Mouse (Mus musculus): ENCODE data around the gene Gm13285.
"Not testable (repeated sequence)": the region's sequence is repeated elsewhere in the genome, so short reads cannot be mapped to it uniquely, and the experiment has no call there.

Gene Gm13285

GRCm38 (mm10) chr4:88797097-88797496 lies 2.4 kb upstream of the Gm13285 start, which contains the start of gene Gm13279:
Gene Gm13279 (plus strand): TSS chr4:88797397.
- not testable (repeated sequence) for DNase-seq

- not testable (repeated sequence) for DNase-seq
Measured at GRCm38 (mm10) chr4:88802954-88803353, 3.5 kb downstream of the Gm13285 start, which contains the start of gene Gm13287. Gene Gm13287 (plus strand): TSS chr4:88803254.

- DNase-seq: not testable (repeated sequence)
Measured at GRCm38 (mm10) chr4:88805231-88805630, 5.8 kb downstream of the Gm13285 start, which contains the start of gene Gm13288. Gene Gm13288 (plus strand): TSS chr4:88805531.

- not testable (repeated sequence) for DNase-seq
Measured at GRCm38 (mm10) chr4:88805761-88806160, 6.3 kb downstream of the Gm13285 start.

GRCm38 (mm10) chr4:88815928-88816327 lies 16.5 kb downstream of the Gm13285 start, which contains the start of gene Ifna7:
Gene Ifna7 (plus strand): TSS chr4:88816228.
- no peak for DNase-seq

- DNase-seq: no peak
Measured at GRCm38 (mm10) chr4:88819659-88820058, 20.2 kb downstream of the Gm13285 start, which contains the start of gene Ifna11. Gene Ifna11 (plus strand): TSS chr4:88819959.

- no peak for DNase-seq
Measured at GRCm38 (mm10) chr4:88822995-88823394, 23.5 kb downstream of the Gm13285 start.

GRCm38 (mm10) chr4:88827116-88827515 lies 27.7 kb downstream of the Gm13285 start, which contains the start of gene Ifna6:
Gene Ifna6 (plus strand): TSS chr4:88827416.
- DNase-seq: not testable (repeated sequence)

GRCm38 (mm10) chr4:88830523-88830922 lies 31.1 kb downstream of the Gm13285 start:
- DNase-seq: no peak

- DNase-seq: not testable (repeated sequence)
Measured at GRCm38 (mm10) chr4:88835225-88835624, 35.8 kb downstream of the Gm13285 start, which contains the start of gene Ifna5. Gene Ifna5 (plus strand): TSS chr4:88835525.

GRCm38 (mm10) chr4:88838828-88839227 lies 39.4 kb downstream of the Gm13285 start:
- DNase-seq: no peak

GRCm38 (mm10) chr4:88840058-88840457 lies 40.6 kb downstream of the Gm13285 start:
- DNase-seq: no peak

- no peak for DNase-seq
Measured at GRCm38 (mm10) chr4:88841438-88841911, 42.0 kb downstream of the Gm13285 start, which contains the start of gene Ifna4. Gene Ifna4 (plus strand): TSS chr4:88841861.

GRCm38 (mm10) chr4:88845334-88845733 lies 45.9 kb downstream of the Gm13285 start:
- no peak for DNase-seq

- DNase-seq: no peak
Measured at GRCm38 (mm10) chr4:88849698-88850097, 50.2 kb downstream of the Gm13285 start, which contains the start of gene Ifna1. Gene Ifna1 (plus strand): TSS chr4:88850087.
